Mouse (Mus musculus): Measurements from ENCODE around the gene Sds.

Sds gene

DNA sequence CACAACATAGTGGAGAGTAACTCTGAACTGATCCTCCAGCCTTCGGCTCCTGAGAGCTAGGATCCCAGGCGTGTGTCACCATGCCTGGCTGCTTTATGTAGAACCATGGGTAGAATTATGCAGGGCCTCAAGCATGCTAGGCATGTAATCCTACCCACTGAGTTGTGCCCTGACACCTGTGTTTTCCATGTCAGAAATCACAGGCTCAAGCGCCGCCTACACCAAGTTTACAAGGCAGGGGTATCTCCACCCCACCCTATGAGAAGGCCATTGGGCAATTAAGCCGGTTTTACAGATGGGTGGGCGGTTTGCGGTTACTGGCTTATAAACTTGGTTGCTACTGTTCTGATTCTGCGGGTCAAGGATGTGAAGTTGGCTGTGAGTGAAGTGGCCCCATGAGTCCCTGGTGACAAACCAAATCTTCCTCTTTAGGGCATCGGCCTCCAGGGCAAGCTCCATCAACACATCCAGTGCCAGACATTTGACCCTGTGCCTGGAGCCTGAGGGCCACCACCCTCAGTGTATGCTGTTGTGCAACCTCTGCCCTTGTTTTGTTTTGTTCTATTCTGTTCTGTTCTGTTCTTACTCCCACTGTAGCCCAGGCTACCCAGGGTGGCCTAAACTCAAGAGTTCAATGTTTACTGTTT is 37.8 kb downstream of the Sds start:
- DNase-seq (ENCODE audit: extremely low read depth, low read depth) = no peak

DNA sequence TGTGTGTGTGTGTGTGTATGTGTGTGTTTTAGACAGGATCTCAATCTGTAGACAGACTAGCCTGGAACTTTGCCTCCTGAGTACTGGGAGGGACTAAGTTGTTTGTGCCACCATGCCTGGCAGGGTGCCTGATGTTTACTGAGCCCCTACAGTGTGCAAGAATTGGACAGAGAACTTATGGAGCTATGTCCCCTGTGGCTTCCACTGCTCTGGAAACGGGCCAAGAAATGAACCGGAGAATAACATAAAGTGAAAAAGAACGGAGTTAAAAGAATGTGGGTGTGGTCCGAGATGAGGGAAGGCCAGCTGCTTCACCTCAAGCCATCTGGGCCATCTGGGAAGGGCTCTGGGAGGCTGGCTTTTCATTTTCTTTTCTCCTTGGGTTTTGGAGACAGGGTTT is 38.4 kb downstream of the Sds start:
- no peak for DNase-seq (ENCODE audit: extremely low read depth, low read depth)

DNA sequence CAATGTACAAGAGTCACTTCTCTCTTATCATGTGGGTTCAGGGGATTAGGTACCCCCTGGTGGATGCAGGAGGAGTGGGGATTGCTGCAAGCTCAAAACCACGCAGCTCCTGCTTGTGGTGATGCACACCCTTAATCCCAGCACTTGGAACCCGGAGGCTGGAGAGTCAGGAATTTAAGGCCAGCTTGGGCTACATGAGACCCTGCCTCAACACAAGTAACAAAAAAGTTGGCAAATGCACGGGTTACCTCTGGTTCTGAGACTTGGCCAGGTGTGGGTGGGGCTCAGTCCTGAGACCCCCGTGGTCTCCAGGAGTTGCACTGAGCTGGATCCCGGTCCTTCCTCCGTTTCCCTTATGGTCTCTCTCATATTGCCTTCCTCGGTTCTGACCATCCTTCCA is 39.1 kb downstream of the Sds start:
- no peak for DNase-seq (ENCODE audit: extremely low read depth, low read depth)

DNA sequence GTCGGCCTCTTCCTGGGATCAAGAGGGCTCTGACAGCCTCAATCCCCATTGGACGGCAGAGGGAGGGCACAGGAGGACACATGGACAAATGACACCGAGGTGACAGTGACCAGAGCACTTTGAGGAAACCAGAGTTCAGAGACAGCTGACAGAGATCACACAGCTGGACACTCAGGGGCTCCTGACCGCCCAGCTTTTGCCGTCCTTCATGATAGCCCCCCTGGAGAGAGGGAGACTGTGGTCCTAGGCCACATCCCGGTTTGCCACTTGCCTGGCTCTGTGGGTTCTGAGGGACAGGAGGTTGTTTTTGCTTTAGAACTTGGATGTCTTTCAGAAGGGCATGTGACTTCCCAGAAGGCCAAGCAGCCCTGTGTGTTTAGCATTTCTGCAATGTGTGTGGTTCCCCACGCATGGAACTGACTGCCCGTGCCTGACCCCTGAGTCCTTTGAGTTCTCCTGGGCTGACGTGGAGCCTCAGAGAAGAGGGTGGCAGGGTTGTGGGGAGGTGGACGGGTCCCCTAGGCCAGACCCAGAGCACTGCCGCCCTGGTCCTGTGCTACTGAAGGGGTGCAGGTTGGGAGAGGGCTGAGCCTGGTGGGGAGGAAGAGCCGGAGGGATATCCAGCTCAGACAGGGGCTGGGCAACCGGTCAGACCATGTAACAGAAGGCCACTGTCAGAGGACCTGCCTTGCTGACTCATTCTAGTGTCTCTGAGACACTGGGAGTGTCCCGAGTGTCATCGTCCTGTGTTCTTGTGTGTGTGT is 40.1 kb downstream of the Sds start:
- no peak for DNase-seq (ENCODE audit: extremely low read depth, low read depth)

DNA sequence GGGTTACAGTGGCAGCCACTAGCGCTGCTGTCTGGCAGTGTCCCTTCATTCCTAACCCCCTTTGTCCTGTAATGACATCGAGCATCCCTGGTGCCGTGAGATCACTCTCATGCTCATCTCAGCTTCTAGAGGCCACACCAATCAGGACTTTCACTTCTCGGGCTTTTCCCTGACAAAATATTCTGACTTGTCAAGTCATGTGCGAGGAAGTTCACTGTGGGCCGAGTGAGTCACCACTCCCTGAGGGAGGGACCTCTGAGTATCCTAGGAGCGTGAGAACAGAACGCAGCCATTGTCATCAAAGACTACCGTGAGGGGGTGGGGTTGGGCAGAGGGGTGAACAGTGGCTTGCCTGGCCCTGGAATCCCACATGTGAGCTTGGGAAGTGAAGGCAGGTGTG is 41.2 kb downstream of the Sds start:
- DNase-seq (ENCODE audit: extremely low read depth, low read depth) = no peak

DNA sequence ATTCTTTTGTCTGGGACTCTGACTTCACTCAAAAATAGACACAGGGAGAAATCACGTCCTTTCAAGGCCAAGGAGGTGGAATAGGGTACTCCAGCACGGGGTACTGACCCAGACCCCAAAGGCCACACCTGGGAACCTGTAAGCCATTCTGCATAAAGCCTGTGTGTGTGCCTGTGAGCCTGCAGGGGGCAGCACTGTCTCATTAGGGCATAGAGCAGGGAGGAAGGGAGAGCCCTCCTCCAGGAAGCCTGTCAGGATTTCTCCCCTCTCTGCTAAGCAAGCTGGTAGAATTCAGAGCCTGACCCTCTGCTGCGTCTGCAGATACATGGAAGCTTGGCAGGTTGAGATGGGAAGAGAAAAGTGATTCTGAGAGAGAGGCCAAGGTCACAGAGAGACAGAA is 46.3 kb downstream of the Sds start:
- DNase-seq (ENCODE audit: extremely low read depth, low read depth) = no peak

DNA sequence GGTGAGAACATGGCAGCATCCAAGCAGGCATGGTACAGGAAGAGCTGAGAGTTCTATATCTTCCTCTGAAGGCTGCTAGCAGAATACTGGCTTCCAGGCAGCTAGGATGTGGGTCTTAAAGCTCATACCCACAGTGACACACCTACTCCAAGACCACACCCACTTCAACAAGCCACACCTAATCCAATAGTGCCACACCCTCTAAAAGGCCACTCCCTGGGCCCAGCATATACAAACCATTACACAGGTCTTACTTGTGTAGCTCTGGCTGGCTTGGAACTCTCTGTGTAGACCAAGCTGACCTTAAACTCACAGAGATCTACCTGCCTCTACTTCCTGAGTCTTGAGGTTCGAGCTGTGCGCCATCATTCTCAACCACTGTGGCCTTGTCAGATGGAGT is 48.4 kb downstream of the Sds start:
- DNase-seq (ENCODE audit: extremely low read depth, low read depth) = no peak

DNA sequence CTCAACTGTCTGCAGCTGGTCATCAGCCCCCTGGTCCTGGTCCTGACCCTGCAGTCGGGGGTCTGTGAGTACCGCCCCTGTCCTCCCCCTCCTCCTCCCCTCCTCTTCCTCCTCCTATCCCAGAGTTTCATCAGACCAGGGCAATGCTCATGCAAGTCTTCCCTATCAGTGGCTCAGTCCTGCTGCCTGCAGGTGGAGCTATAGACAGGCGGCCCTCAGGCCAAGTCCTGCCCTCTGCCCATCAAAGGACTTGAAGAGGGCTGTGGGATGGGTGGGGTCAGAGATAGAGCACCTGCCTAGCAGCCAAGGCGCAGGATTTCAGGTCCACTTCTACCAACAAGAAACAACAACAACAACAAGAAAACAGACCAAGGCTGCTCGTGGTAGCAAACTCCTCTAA is 49.4 kb downstream of the Sds start:
- no peak for DNase-seq (ENCODE audit: extremely low read depth, low read depth)

DNA sequence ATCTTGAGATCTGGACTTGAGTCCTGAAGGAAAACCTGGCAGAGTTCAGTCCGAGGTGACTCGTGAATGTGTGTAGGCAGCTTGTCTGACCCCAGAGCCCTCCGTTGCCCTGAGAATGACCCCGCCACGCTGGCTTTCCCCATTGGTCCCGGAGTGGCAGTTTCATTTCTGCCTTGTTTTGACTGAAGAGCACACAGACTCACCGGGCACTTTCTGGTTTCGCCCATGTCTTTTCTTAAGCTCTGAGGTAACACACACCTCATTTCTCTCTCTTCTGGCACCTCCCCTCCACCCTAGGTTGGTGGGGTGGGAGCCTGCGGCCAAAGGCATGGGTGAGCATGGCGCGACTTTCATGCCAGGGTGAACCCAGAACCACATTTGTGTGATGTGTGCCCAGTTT is 50.0 kb downstream of the Sds start:
- no peak for DNase-seq (ENCODE audit: extremely low read depth, low read depth)

DNA sequence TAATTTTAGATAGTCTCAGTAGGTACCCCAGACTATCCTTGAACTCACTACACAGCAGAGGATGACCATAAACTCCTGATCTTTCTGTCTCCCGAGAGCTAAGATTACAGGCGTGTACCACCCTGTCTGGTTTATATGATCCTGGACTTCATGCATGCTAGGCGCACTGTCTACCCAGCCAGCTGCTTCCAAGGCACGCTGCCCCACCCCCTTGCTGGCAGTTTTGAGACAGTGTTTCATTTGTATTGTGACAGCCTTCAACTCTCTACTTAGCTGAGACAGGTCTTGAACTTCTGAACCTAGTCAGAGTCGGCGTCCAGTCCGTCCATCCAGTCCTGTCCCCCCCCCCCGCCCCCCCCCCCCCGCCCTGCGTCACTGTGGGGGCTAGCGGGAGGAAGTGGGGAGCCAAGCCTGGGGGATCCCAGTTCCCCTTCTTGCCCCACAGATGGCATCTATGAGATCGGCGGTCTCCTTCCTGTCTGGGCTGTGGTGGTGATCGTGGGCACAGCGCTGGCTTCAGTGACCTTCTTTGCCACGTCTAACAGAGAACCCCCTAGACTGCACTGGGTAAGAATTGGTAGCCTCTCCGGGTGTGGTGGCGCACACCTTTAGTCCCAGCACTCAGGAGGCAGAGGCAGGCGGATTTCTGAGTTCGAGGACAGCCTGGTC is 51.1 kb downstream of the Sds start:
- DNase-seq (ENCODE audit: extremely low read depth, low read depth) = no peak

DNA sequence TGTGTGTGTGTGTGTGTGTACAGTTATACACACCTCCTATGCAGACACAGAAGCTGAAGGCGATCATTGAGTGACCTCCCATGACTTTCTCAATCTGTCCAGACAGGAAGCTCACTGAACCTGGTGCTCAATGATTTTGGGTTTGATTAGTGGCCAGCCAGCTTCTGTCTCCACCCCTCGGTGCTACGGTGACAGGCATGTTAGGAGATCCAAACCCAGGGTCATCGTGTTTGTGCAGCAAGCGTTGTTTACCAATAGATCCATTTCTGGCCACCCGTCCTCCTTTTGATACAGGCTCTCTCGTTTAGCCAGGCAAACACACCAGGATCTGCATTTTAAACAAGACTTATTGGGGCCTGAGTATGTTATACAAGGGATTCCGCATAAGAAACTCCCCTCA is 55.3 kb downstream of the Sds start:
- no peak for DNase-seq (ENCODE audit: extremely low read depth, low read depth)

All from MEL-GATA-1-ER (cell line).